Mouse (Mus musculus): ENCODE results near the gene Zranb1. TPM values are rescaled to one million over a fixed set of nuclear protein-coding genes. Genes with fewer than 3 reads are reported as not detected.

Gene Zranb1
- total and polyA plus RNA-seq, 3 experiments: 11.3 to 17.6 (median 11.6) TPM

GRCm38 (mm10) chr7:132930055-132930454, 887 bp upstream of the Zranb1 start:
- Histone ChIP-seq H3K27me3 (replicated peaks) (no peaks in the 10 kb centered on the region), H3K9me3 (replicated peaks; ENCODE audit: low read length) (no peaks in the 10 kb centered on the region), H3K27ac (ENCODE audit: insufficient read depth, low read depth) (no peak overlapping the region), H3K4me2 (ENCODE audit: insufficient read depth, low read depth, poor library complexity, severe bottlenecking) (peak overlapping the region; percentile 42), H3K4me3 (replicated peaks in 1 of 3; ENCODE audit: low read depth in 2 of 3, low read length in 2 of 3, poor library complexity in 1 of 3) (peak overlapping the region; percentile 59 to 97 (median 68)), H3K4me1 (ENCODE audit: control insufficient read depth in 1 of 2, insufficient read depth in 2 of 2) (peaks cover 2 to 8% of the 10 kb centered on the region in 2 experiments; a peak in 2 of 4 replicates), H3K36me3 (replicated peaks in 1 of 2; ENCODE audit: control insufficient read depth in 1 of 2, insufficient read depth in 1 of 2, low read length in 1 of 2) (no peaks in the 10 kb centered on the region), H3K9ac (ENCODE audit: insufficient read depth, low read depth) (peak overlapping the region; percentile 73; the same call in 1 of the 2 replicates), H3K79me2 (replicated peaks; ENCODE audit: control insufficient read depth, extremely low read depth, insufficient read depth, poor library complexity, severe bottlenecking) (peaks cover 21% of the 10 kb centered on the region)
- peak; percentile 29 for TF ChIP-seq RAD21 (IDR thresholded peaks at IDR 0.05; ENCODE audit: low read depth, low read length)
- peak; percentile 19; the same call in 1 of the 2 replicates for TF ChIP-seq SMC3 (IDR thresholded peaks at IDR 0.05; ENCODE audit: low read depth, low read length)
- no peak for TF ChIP-seq POLR2A (IDR thresholded peaks at IDR 0.05; ENCODE audit: low read depth, low read length)
- TF ChIP-seq MYC (IDR thresholded peaks at IDR 0.05; ENCODE audit: low read depth, low read length): no peak
- TF ChIP-seq CTCF (conservative IDR thresholded peaks at IDR 0.05 in 1 of 2, IDR thresholded peaks at IDR 0.05 in 1 of 2; ENCODE audit: low read depth in 2 of 2, low read length in 2 of 2): peak in 1 of 2 experiments; percentile 55; a peak in 2 of 4 replicates
- in situ Hi-C loops (cut with MboI; ENCODE audit: low pct_ligation_motif_present, low pct_unique_long_range_greater_than_20kb, low sequenced_read_pairs) (loop anchor here (5.0 to 10.0 kb wide), 2 partner anchors 37 to 65 kb away; no protein-coding TSS in a partner anchor), dilution Hi-C loops (cut with MboI; ENCODE audit: extremely low pct_ligation_motif_present, extremely low pct_unique_long_range_greater_than_20kb, low sequenced_read_pairs) (no loop called here)
- DNase-seq (ENCODE audit: extremely low read depth): peak; percentile 40

DNA sequence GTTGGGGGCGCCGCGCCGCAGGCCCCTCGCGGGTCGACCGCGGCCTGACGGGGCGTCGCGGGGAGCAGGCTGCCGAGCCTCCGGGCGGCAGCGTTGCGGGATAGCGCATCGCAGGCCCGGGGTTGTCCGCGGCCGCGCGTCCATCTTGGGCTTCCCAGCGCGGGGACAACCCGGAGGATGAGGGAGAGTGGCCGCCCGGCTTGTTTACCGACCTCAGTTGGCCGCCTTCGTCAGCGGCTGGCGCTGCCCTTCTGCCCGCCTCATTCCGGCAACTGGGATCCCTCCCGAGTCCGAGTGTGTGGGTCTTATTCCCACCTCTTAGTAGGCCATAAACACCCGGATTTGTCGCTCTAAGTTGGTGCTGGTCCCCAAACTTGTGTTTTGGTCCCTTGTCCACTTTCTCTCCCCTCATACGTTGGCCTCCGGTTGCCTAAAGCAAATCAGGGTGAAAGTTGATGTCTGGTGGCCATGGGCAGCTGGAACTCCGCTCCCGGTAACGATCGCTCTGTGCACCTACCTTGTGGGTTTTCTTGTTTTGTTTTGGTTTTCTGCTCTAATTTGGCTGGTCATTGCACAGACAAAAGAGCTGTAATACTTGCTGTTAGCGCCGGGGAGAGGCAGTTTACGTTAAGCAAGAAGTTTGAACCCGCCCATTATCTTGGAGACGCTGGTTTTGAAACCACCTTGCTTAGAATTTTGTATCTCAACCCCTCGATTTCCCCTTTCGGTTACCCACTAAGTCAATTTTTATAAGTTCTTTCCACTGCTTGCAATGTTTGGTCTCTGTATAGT, 814 bp downstream of the Zranb1 start:
- H3K9me3 ChIP-seq (replicated peaks; ENCODE audit: low read length): no peaks in the 10 kb centered on the region
- no peak overlapping the region for H3K27ac ChIP-seq (ENCODE audit: insufficient read depth, low read depth)
- H3K4me2 ChIP-seq (ENCODE audit: insufficient read depth, low read depth, poor library complexity, severe bottlenecking): peak overlapping the region; percentile 91
- no peaks in the 10 kb centered on the region for H3K36me3 ChIP-seq (replicated peaks in 1 of 2; ENCODE audit: control insufficient read depth in 1 of 2, insufficient read depth in 1 of 2, low read length in 1 of 2)
- H3K4me3 ChIP-seq (replicated peaks in 1 of 3; ENCODE audit: low read depth in 2 of 3, low read length in 2 of 3, poor library complexity in 1 of 3): peak overlapping the region; percentile 95 to 97 (median 97)
- peak; percentile 27 for DNase-seq (ENCODE audit: extremely low read depth)
- in situ Hi-C loops (cut with MboI; ENCODE audit: low pct_ligation_motif_present, low pct_unique_long_range_greater_than_20kb, low sequenced_read_pairs): loop anchor here (5.0 to 10.0 kb wide), 2 partner anchors 36 to 63 kb away; no protein-coding TSS in a partner anchor
- peak overlapping the region; percentile 80 for H3K9ac ChIP-seq (ENCODE audit: insufficient read depth, low read depth)
- TF ChIP-seq ZNF384 (IDR thresholded peaks at IDR 0.05; ENCODE audit: low read depth, low read length) (no peak), JUND (conservative IDR thresholded peaks at IDR 0.05; ENCODE audit: low read depth, low read length) (no peak), UBTF (IDR thresholded peaks at IDR 0.05; ENCODE audit: low read depth, low read length) (peak; percentile 59; the same call in 1 of the 2 replicates), GABPA (IDR thresholded peaks at IDR 0.05; ENCODE audit: insufficient replicate concordance, low read depth, low read length) (no peak), SIN3A (IDR thresholded peaks at IDR 0.05; ENCODE audit: low read length) (0 out of 2 replicates have a peak, but pooled peaks have one; percentile 28), USF1 (IDR thresholded peaks at IDR 0.05; ENCODE audit: low read depth, low read length) (no peak), JUN (IDR thresholded peaks at IDR 0.05; ENCODE audit: insufficient read depth, low read depth, low read length) (no peak)
- dilution Hi-C loops (cut with MboI; ENCODE audit: extremely low pct_ligation_motif_present, extremely low pct_unique_long_range_greater_than_20kb, low sequenced_read_pairs): no loop called here
- peaks cover 24% of the 10 kb centered on the region for H3K79me2 ChIP-seq (replicated peaks; ENCODE audit: control insufficient read depth, extremely low read depth, insufficient read depth, poor library complexity, severe bottlenecking)
- H3K27me3 ChIP-seq (replicated peaks): no peaks in the 10 kb centered on the region
- peaks cover 2 to 8% of the 10 kb centered on the region in 2 experiments; a peak in 2 of 4 replicates for H3K4me1 ChIP-seq (ENCODE audit: control insufficient read depth in 1 of 2, insufficient read depth in 2 of 2)
